Mouse (Mus musculus): ENCODE results near the gene Malsu1.

DNA sequence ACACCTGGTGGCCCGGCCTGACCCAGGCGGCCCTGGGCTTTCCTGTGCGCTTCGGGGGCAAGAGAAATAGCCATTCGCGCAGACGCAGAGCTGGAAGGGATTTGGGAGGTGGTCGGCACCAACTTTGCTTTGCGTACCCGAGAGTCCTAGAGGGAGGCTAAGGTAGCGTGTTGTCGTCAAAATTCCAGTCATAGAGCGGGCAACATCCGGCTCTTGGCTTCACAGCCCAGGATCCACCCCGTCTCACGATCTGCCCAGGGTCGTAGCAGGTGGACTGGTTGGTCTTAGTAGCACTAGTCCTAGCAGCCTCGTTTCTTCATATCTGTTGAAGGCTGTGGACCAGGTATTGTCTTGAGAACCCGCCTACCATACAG, 509 bp downstream of the Malsu1 start:
- TF ChIP-seq MYOD1 (IDR thresholded peaks at IDR 0.05; ENCODE audit: control insufficient read depth in 1 of 3, insufficient read length in 2 of 3, low read depth in 2 of 3) (no peak), USF1 (IDR thresholded peaks at IDR 0.05; ENCODE audit: low read depth) (no peak), TCF12 (IDR thresholded peaks at IDR 0.05; ENCODE audit: insufficient read depth, poor library complexity, severe bottlenecking) (no peak), POLR2A (IDR thresholded peaks at IDR 0.05; ENCODE audit: insufficient read length, low read depth) (no peak), MAX (IDR thresholded peaks at IDR 0.05; ENCODE audit: low read depth) (no peak)

All from myocyte (in vitro differentiated cells).